Mouse (Mus musculus) heart, embryonic 13.5 days (tissue): ENCODE data around the gene Ttyh3. TPM values are rescaled to one million over a fixed set of nuclear protein-coding genes. Genes with fewer than 3 reads are reported as not detected.

Experiments used
- ATAC-seq: fragments of 200-750 bp; cut with Nextera tagmentation; 2 replicates; pipeline ENCODE4 v1.8.0; 2017; ENCODE audit warnings: moderate TSS enrichment; ENCODE audit not compliant: insufficient number of reproducible peaks, low FRiP score, low TSS enrichment; ENCODE audit errors: extremely low read depth
- H3K27ac ChIP-seq: fragments of 300-500 bp; sonication (generic); replicated peaks from 2 replicates; pipeline ENCODE4 v1.5.1; 2015; ENCODE audit warnings: moderate library complexity, mild to moderate bottlenecking, inconsistent platforms
- H3K27me3 ChIP-seq: fragments of 300-500 bp; sonication (generic); replicated peaks from 2 replicates; pipeline ENCODE4 v1.6.1; 2015; ENCODE audit warnings: mild to moderate bottlenecking, inconsistent platforms
- H3K36me3 ChIP-seq: fragments of 300-500 bp; sonication (generic); 2 replicates; pipeline ENCODE4 v1.6.1; 2015; ENCODE audit warnings: mild to moderate bottlenecking, inconsistent platforms
- H3K4me1 ChIP-seq: fragments of 300-500 bp; sonication (generic); 2 replicates; pipeline ENCODE4 v1.6.1; 2015; ENCODE audit warnings: inconsistent platforms
- H3K4me2 ChIP-seq: fragments of 300-500 bp; sonication (generic); 2 replicates; pipeline ENCODE4 v1.6.1; 2015; ENCODE audit warnings: inconsistent platforms, mild to moderate bottlenecking, moderate library complexity
- H3K4me3 ChIP-seq: fragments of 300-500 bp; sonication (generic); 2 replicates; pipeline ENCODE4 v1.5.1; 2015; ENCODE audit warnings: moderate library complexity, mild to moderate bottlenecking, inconsistent platforms
- H3K9ac ChIP-seq: fragments of 300-500 bp; sonication (generic); 2 replicates; pipeline ENCODE4 v1.6.1; 2015; ENCODE audit warnings: inconsistent platforms, mild to moderate bottlenecking, moderate library complexity
- H3K9me3 ChIP-seq: fragments of 300-500 bp; sonication (generic); 2 replicates; pipeline ENCODE4 v1.6.1; 2016; ENCODE audit warnings: inconsistent platforms
- WGBS: fragments of 180-500 bp; shearing (Covaris S2); methylation state at CpG from one replicate; pipeline ENCODE4 v1.1.7; 2015; ENCODE audit warnings: mixed read lengths; 5-methylcytosine and 5-hydroxymethylcytosine counted together
- polyA plus RNA-seq: library from polyadenylated mRNA; unstranded; fragments of >200 nt; fragmentation: Nextera tagmentation; extraction: Ambion mirVana; gene quantifications from 2 replicates; pipeline ENCODE4 v1.2.1, GENCODE M21; 2015

The Ttyh3 gene
- polyA plus RNA-seq, 1 experiment from 2014 or later = 25.0 TPM

- Histone ChIP-seq H3K27ac (peak overlapping the region; percentile 82), H3K4me2 (peak overlapping the region; percentile 75), H3K27me3 (peaks cover 96% of the 10 kb centered on the region), H3K36me3 (no peaks in the 10 kb centered on the region), H3K9me3 (no peaks in the 10 kb centered on the region), H3K4me1 (peaks cover 66% of the 10 kb centered on the region), H3K9ac (peak overlapping the region; percentile 79), H3K4me3 (peak overlapping the region; percentile 56)
- no peak for ATAC-seq
- WGBS = 3% methylated on average over 16 of the region's 17 CpGs
Measured at GRCm38 (mm10) chr5:140607836-140608633, 40.8 kb downstream of the Ttyh3 start.

- H3K9me3 ChIP-seq = no peaks in the 10 kb centered on the region
- no peaks in the 10 kb centered on the region for H3K36me3 ChIP-seq
- ATAC-seq = peak; percentile 42; the same call in 1 of the 2 replicates
- no peak within 1 kb of the TSS; the same call in 1 of the 2 replicates for H3K27ac ChIP-seq
- H3K4me1 ChIP-seq = peaks cover 62% of the 10 kb centered on the region
- peak within 1 kb of the TSS; percentile 79 for H3K9ac ChIP-seq
- peak within 1 kb of the TSS; percentile 56 for H3K4me3 ChIP-seq
- peaks cover 96% of the 10 kb centered on the region for H3K27me3 ChIP-seq
- H3K4me2 ChIP-seq = peak within 1 kb of the TSS; percentile 75
- under 1% methylated on average over 78 of the region's 91 CpGs for WGBS
Measured at GRCm38 (mm10) chr5:140607001-140607835, 41.6 kb downstream of the Ttyh3 start, which contains the start of gene Lfng. Gene Lfng (plus strand): TSS chr5:140607320.

GRCm38 (mm10) chr5:140606386-140606785, 42.4 kb downstream of the Ttyh3 start:
- Histone ChIP-seq H3K27me3 (peaks cover 94% of the 10 kb centered on the region), H3K9me3 (no peaks in the 10 kb centered on the region), H3K27ac (no peak overlapping the region), H3K4me3 (peak overlapping the region; percentile 56), H3K36me3 (no peaks in the 10 kb centered on the region), H3K4me2 (peak overlapping the region; percentile 75), H3K4me1 (peaks cover 54% of the 10 kb centered on the region), H3K9ac (peak overlapping the region; percentile 37; the same call in 1 of the 2 replicates)
- WGBS = under 1% methylated on average over 23 of the region's 23 CpGs
- ATAC-seq = no peak

DNA sequence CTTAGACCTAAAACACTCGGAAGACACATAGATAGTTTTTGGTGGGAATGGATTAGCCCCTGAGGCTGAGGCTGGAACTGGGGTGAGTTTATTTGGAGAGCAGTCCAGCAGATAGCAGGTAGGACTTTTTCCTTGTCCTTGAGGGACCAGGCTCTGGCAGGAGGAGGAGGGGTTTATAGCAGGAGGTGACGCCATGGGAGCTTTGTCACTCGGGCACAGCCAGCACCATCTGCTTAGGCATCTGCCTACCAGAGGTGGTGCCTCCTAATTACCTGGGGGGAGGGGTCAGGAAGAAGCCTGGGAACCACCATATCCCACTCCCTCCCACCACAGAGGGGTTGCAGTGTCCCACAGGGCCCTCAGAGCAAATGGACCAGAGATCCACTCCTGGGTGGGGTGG, 43.6 kb downstream of the Ttyh3 start:
- H3K9ac ChIP-seq = no peak overlapping the region
- H3K27ac ChIP-seq = no peak overlapping the region
- WGBS = 18% methylated on average over 3 of the region's 3 CpGs
- no peak overlapping the region for H3K4me3 ChIP-seq
- no peaks in the 10 kb centered on the region for H3K9me3 ChIP-seq
- H3K4me2 ChIP-seq = no peak overlapping the region
- H3K4me1 ChIP-seq = peaks cover 42% of the 10 kb centered on the region
- no peaks in the 10 kb centered on the region for H3K36me3 ChIP-seq
- peaks cover 91% of the 10 kb centered on the region for H3K27me3 ChIP-seq
- ATAC-seq = no peak

DNA sequence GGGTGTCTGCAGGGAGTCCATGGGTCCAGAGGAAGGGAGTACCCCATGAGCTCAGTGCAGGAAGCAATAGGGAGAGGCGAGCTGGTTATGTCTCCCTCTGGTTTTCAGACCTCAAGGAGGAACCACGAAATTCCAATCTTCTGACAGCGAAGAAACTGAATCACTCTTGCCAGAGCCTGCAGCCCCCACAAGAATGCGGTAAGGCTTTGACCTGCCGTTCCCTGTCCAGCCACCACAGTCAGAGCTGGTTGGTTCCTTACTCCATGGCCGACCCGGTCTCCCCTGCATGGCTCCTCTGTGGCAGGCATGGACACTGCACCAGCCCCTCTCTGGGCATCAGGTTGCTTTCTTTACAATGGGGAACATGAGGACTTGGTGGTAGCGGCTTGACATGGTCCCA, 44.4 kb downstream of the Ttyh3 start:
- ATAC-seq = no peak
- WGBS = 62% methylated on average over 8 of the region's 8 CpGs
- H3K4me1 ChIP-seq = peaks cover 34% of the 10 kb centered on the region

GRCm38 (mm10) chr5:140602540-140602939, 46.3 kb downstream of the Ttyh3 start:
- 47% methylated on average over 2 of the region's 2 CpGs for WGBS
- no peak overlapping the region for H3K4me3 ChIP-seq
- H3K9ac ChIP-seq = no peak overlapping the region
- H3K4me2 ChIP-seq = no peak overlapping the region
- peaks cover 15% of the 10 kb centered on the region for H3K4me1 ChIP-seq
- no peaks in the 10 kb centered on the region for H3K36me3 ChIP-seq
- H3K27me3 ChIP-seq = peaks cover 75% of the 10 kb centered on the region
- ATAC-seq = no peak
- no peaks in the 10 kb centered on the region for H3K9me3 ChIP-seq
- no peak overlapping the region for H3K27ac ChIP-seq

More for the DNA sequence above, 44.4 kb downstream of the Ttyh3 start:
- Histone ChIP-seq H3K27ac (no peak overlapping the region), H3K9ac (no peak overlapping the region), H3K9me3 (no peaks in the 10 kb centered on the region), H3K4me2 (no peak overlapping the region), H3K27me3 (peaks cover 88% of the 10 kb centered on the region), H3K4me3 (no peak overlapping the region), H3K36me3 (no peaks in the 10 kb centered on the region)

DNA sequence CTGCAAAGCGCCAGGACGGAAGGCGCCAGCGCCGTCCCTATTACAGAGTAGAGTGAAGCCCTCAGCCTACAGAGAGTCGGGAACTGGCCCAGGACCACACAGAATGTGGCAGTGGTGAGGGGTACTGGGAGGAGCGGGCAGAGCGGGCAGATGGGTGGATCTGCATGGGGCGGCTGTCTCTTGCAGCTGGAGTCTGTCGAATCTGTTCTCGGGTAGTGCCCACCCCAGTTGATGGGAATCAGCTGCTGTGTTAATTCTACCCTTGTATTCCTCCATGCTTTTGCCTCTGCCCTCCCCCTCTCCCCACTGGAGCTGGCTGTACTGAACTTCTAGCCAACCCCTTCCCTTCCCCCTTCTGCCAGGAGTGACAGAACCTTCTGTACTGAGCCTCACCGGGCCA, 47.1 kb downstream of the Ttyh3 start:
- Histone ChIP-seq H3K4me2 (no peak overlapping the region), H3K27ac (no peak overlapping the region), H3K4me1 (peaks cover 13% of the 10 kb centered on the region), H3K9ac (no peak overlapping the region), H3K27me3 (peaks cover 67% of the 10 kb centered on the region), H3K36me3 (no peaks in the 10 kb centered on the region), H3K9me3 (no peaks in the 10 kb centered on the region), H3K4me3 (no peak overlapping the region)
- 74% methylated on average over 12 of the region's 12 CpGs for WGBS
- ATAC-seq = no peak

DNA sequence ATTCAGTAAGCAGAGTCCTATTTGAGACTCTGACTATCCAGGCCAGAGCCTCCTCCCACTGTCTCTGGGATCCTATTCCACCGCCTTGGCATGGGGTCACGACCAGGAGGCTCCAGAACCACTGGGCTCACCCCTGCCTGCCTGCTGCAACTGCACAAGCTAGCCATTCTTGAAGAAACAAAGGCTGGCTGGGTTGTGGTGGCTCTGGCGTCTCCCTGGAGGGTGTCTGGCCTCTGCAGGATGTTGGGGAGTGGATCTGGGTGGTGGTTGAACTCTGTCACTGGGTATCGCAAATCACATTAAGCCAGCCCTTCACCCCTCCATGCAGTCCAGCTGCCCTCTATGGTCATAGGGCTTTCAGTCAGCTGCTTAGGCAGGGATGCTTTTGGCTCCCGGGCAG, 48.9 kb downstream of the Ttyh3 start:
- Histone ChIP-seq H3K4me2 (no peak overlapping the region), H3K9ac (no peak overlapping the region), H3K36me3 (no peaks in the 10 kb centered on the region), H3K27me3 (peaks cover 49% of the 10 kb centered on the region), H3K27ac (no peak overlapping the region), H3K4me3 (no peak overlapping the region), H3K9me3 (no peaks in the 10 kb centered on the region), H3K4me1 (peaks cover 8% of the 10 kb centered on the region)
- WGBS = 61% methylated on average over 5 of the region's 5 CpGs
- no peak for ATAC-seq

DNA sequence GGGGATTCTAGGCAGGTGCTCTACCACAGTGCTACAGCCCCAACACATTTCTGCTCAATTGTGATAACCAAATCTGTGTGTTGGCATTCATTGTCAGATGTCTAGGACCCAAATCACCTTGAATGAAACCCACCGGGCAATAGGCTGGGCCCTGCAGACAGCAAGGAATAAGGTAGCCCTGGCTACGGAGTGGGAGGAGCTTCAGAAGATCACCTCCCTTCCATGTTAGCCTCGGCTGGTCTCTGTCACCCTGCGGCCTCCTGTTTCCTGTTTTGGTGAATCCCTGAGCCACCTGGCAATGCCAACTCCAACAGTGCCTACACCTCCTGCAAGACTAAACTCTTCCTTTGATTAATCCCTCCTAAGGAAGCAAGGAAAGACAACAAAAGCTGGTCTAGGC, 51.0 kb downstream of the Ttyh3 start:
- Histone ChIP-seq H3K27me3 (peaks cover 30% of the 10 kb centered on the region), H3K4me2 (no peak overlapping the region), H3K4me3 (no peak overlapping the region), H3K9ac (no peak overlapping the region), H3K36me3 (no peaks in the 10 kb centered on the region), H3K4me1 (peaks cover 8% of the 10 kb centered on the region), H3K27ac (no peak overlapping the region), H3K9me3 (no peaks in the 10 kb centered on the region)
- 73% methylated on average over 4 of the region's 4 CpGs for WGBS
- no peak for ATAC-seq

DNA sequence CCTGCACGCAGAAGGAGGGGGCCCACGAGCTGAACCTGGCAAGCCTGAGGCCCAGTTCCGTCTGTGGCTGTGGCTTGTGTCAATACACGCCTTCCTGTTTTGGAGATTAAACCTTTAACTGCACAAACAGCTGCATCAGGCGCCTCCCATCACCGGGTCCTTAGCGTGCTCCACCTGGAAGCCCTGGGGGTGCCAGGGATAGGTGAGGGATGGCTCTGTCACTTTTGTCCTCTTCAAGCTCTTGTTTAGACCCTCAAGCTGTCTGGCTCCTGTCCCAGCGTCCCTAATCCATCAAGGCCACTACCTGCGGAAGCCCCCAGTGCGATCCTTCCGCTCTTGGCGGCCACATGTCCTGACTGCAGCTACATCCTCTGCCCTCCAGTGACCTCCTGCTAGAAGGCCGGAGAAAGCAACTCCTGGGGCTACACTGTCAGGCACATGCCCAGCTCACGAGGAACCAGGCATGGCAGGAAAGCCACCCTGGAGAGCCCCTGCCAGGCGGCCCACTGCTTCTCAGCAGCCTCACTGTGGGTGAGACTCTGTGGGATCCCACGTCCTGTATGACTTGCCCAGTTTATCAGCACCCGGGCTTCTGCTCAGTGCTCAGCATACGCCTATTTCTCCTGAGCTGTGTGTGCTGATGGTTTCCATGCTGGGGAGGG, 51.8 kb downstream of the Ttyh3 start:
- no peak overlapping the region; the same call in 1 of the 2 replicates for H3K9ac ChIP-seq

DNA sequence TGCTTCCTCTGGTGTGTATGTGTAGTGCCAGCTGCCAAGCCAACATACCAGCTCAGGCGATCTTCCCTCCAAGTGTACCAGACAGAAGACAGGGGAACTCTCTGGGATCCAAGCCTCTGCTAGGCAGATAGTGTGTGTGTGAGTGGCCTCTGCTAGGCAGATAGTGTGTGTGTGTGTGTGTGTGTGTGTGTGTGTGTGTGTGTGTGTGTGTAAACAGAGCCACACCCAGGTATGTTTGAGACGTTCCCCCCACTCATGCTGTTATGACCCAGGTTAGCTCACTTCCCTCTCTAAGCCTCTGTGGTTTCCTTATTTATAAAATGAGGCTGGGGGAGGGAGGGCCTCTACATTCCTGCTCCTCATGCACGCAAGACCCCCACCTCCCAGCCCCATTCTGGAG, 52.4 kb downstream of the Ttyh3 start:
- Histone ChIP-seq H3K27ac (no peak overlapping the region), H3K9ac (no peak overlapping the region), H3K27me3 (peaks cover 17% of the 10 kb centered on the region), H3K36me3 (no peaks in the 10 kb centered on the region), H3K4me2 (no peak overlapping the region), H3K4me3 (no peak overlapping the region), H3K9me3 (no peaks in the 10 kb centered on the region), H3K4me1 (peaks cover 8% of the 10 kb centered on the region)
- ATAC-seq = no peak
- WGBS = 61% methylated on average over 3 of the region's 3 CpGs

More for the DNA sequence above, 51.8 kb downstream of the Ttyh3 start:
- H3K36me3 ChIP-seq = no peaks in the 10 kb centered on the region
- H3K27ac ChIP-seq = no peak overlapping the region
- ATAC-seq = no peak
- no peak overlapping the region for H3K4me3 ChIP-seq
- WGBS = 54% methylated on average over 18 of the region's 18 CpGs
- H3K9me3 ChIP-seq = no peaks in the 10 kb centered on the region
- no peak overlapping the region for H3K4me2 ChIP-seq
- H3K4me1 ChIP-seq = peaks cover 8% of the 10 kb centered on the region
- peaks cover 23% of the 10 kb centered on the region for H3K27me3 ChIP-seq
